Mouse (Mus musculus) stomach, embryonic 16.5 days (tissue): ENCODE results near the gene Ctf2. TPM values are rescaled to one million over a fixed set of nuclear protein-coding genes. Genes with fewer than 3 reads are reported as not detected.

ENCODE experiments used
- ATAC-seq: fragments of 200-750 bp; cut with Nextera tagmentation; 2 replicates; pipeline ENCODE4 v1.8.0; 2017; ENCODE audit warnings: moderate number of reproducible peaks, moderate TSS enrichment; ENCODE audit not compliant: insufficient read depth, low FRiP score
- H3K27ac ChIP-seq: fragments of 300-500 bp; sonication (generic); 2 replicates; pipeline ENCODE4 v1.5.1; 2014; ENCODE audit warnings: low read length
- H3K27me3 ChIP-seq: fragments of 300-500 bp; sonication (generic); 2 replicates; pipeline ENCODE4 v1.6.1; 2014; ENCODE audit warnings: low read length, control low read depth, mixed read lengths; ENCODE audit not compliant: control insufficient read depth, insufficient read depth
- H3K36me3 ChIP-seq: fragments of 300-500 bp; sonication (generic); 2 replicates; pipeline ENCODE4 v1.6.1; 2014; ENCODE audit warnings: low read length; ENCODE audit not compliant: control insufficient read depth, insufficient read depth
- H3K4me1 ChIP-seq: fragments of 300-500 bp; sonication (generic); 2 replicates; pipeline ENCODE4 v1.6.1; 2014; ENCODE audit warnings: low read length, control low read depth, mixed read lengths; ENCODE audit not compliant: control insufficient read depth, insufficient read depth
- H3K4me2 ChIP-seq: fragments of 300-500 bp; sonication (generic); 2 replicates; pipeline ENCODE4 v1.6.1; 2014; ENCODE audit warnings: low read depth, low read length, mixed read lengths
- H3K4me3 ChIP-seq: fragments of 300-500 bp; sonication (generic); replicated peaks from 2 replicates; pipeline ENCODE4 v1.5.1; 2014; ENCODE audit warnings: mild to moderate bottlenecking, low read length
- H3K9ac ChIP-seq: fragments of 300-500 bp; sonication (generic); 2 replicates; pipeline ENCODE4 v1.6.1; 2014; ENCODE audit warnings: low read length
- H3K9me3 ChIP-seq: fragments of 300-500 bp; sonication (generic); replicated peaks from 2 replicates; pipeline ENCODE4 v1.6.1; 2016; ENCODE audit warnings: low read length, control low read depth; ENCODE audit not compliant: control insufficient read depth
- WGBS: fragments of 180-500 bp; shearing (Covaris S2); extraction: QIAGEN DNeasy Blood & Tissue Kit; methylation state at CpG from one replicate; pipeline ENCODE4 v1.1.7; 2014; 5-methylcytosine and 5-hydroxymethylcytosine counted together
- polyA plus RNA-seq: library from polyadenylated mRNA; unstranded; fragments of >200 nt; fragmentation: Nextera tagmentation; extraction: Ambion mirVana; gene quantifications from 2 replicates; pipeline ENCODE4 v1.2.1, GENCODE M21; 2015

Ctf2 gene
- polyA plus RNA-seq, 1 experiment from 2014 or later: 0.22 TPM

GRCm38 (mm10) chr7:127681888-127682553 is 49.9 kb downstream of the Ctf2 start:
- Histone ChIP-seq H3K4me1 (peaks cover 9% of the 10 kb centered on the region; the same call in 1 of the 2 replicates), H3K4me3 (no peak overlapping the region), H3K9me3 (no peaks in the 10 kb centered on the region), H3K9ac (no peak overlapping the region), H3K4me2 (no peak overlapping the region), H3K36me3 (no peaks in the 10 kb centered on the region), H3K27me3 (no peaks in the 10 kb centered on the region), H3K27ac (no peak overlapping the region)
- 70% methylated on average over 8 of the region's 8 CpGs for WGBS
- no peak for ATAC-seq

GRCm38 (mm10) chr7:127680541-127680940 is 51.4 kb downstream of the Ctf2 start:
- H3K27me3 ChIP-seq: no peaks in the 10 kb centered on the region
- ATAC-seq: no peak
- H3K9me3 ChIP-seq: no peaks in the 10 kb centered on the region
- H3K4me2 ChIP-seq: no peak overlapping the region
- no peak overlapping the region for H3K4me3 ChIP-seq
- no peak overlapping the region for H3K9ac ChIP-seq
- H3K27ac ChIP-seq: no peak overlapping the region
- H3K36me3 ChIP-seq: no peaks in the 10 kb centered on the region
- 86% methylated on average over 13 of the region's 13 CpGs for WGBS
- peaks cover 2% of the 10 kb centered on the region; the same call in 1 of the 2 replicates for H3K4me1 ChIP-seq

GRCm38 (mm10) chr7:127678811-127679210 is 53.2 kb downstream of the Ctf2 start:
- H3K27me3 ChIP-seq: no peaks in the 10 kb centered on the region
- 75% methylated on average over 2 of the region's 2 CpGs for WGBS
- H3K4me2 ChIP-seq: no peak overlapping the region
- H3K36me3 ChIP-seq: no peaks in the 10 kb centered on the region
- H3K27ac ChIP-seq: no peak overlapping the region
- no peak overlapping the region for H3K4me3 ChIP-seq
- peak overlapping the region; percentile 26; the same call in 1 of the 2 replicates for H3K9ac ChIP-seq
- no peaks in the 10 kb centered on the region for H3K9me3 ChIP-seq
- H3K4me1 ChIP-seq: 0 out of 2 replicates have a peak, but pooled peaks cover 2% of the 10 kb centered on the region
- ATAC-seq: no peak

- no peak overlapping the region for H3K27ac ChIP-seq
- no peak overlapping the region for H3K9ac ChIP-seq
- H3K4me2 ChIP-seq: no peak overlapping the region
- no peaks in the 10 kb centered on the region for H3K27me3 ChIP-seq
- WGBS: 85% methylated on average over 4 of the region's 4 CpGs
- H3K4me1 ChIP-seq: 0 out of 2 replicates have a peak, but pooled peaks cover 2% of the 10 kb centered on the region
- no peaks in the 10 kb centered on the region for H3K36me3 ChIP-seq
- H3K9me3 ChIP-seq: no peaks in the 10 kb centered on the region
- ATAC-seq: no peak
- no peak overlapping the region for H3K4me3 ChIP-seq
Measured at GRCm38 (mm10) chr7:127677609-127678008, 54.4 kb downstream of the Ctf2 start.

GRCm38 (mm10) chr7:127677077-127677476 is 54.9 kb downstream of the Ctf2 start:
- Histone ChIP-seq H3K36me3 (no peaks in the 10 kb centered on the region), H3K27me3 (no peaks in the 10 kb centered on the region), H3K9ac (no peak overlapping the region), H3K4me3 (no peak overlapping the region), H3K4me1 (0 out of 2 replicates have a peak, but pooled peaks cover 2% of the 10 kb centered on the region), H3K27ac (no peak overlapping the region), H3K4me2 (no peak overlapping the region), H3K9me3 (no peaks in the 10 kb centered on the region)
- no peak for ATAC-seq
- 65% methylated on average over 6 of the region's 6 CpGs for WGBS

GRCm38 (mm10) chr7:127675391-127675811 is 56.6 kb downstream of the Ctf2 start:
- Histone ChIP-seq H3K4me3 (no peak overlapping the region), H3K4me2 (no peak overlapping the region), H3K27ac (peak overlapping the region; percentile 15; the same call in 1 of the 2 replicates), H3K27me3 (no peaks in the 10 kb centered on the region), H3K9me3 (no peaks in the 10 kb centered on the region), H3K4me1 (0 out of 2 replicates have a peak, but pooled peaks cover 2% of the 10 kb centered on the region), H3K36me3 (no peaks in the 10 kb centered on the region), H3K9ac (no peak overlapping the region)
- ATAC-seq: peak; percentile 68; the same call in 1 of the 2 replicates
- WGBS: 72% methylated on average over 9 of the region's 9 CpGs

- H3K36me3 ChIP-seq: no peaks in the 10 kb centered on the region
- H3K4me1 ChIP-seq: 0 out of 2 replicates have a peak, but pooled peaks cover 2% of the 10 kb centered on the region
- WGBS: under 1% methylated on average over 5 of the region's 5 CpGs
- no peak overlapping the region for H3K9ac ChIP-seq
- H3K27ac ChIP-seq: peak overlapping the region; percentile 15; the same call in 1 of the 2 replicates
- H3K4me2 ChIP-seq: no peak overlapping the region
- H3K9me3 ChIP-seq: no peaks in the 10 kb centered on the region
- ATAC-seq: peak; percentile 80
- H3K4me3 ChIP-seq: no peak overlapping the region
- no peaks in the 10 kb centered on the region for H3K27me3 ChIP-seq
Measured at GRCm38 (mm10) chr7:127674977-127675376, 57.0 kb downstream of the Ctf2 start.

GRCm38 (mm10) chr7:127672776-127673175 is 59.2 kb downstream of the Ctf2 start:
- Histone ChIP-seq H3K27me3 (no peaks in the 10 kb centered on the region), H3K4me2 (no peak overlapping the region), H3K9me3 (no peaks in the 10 kb centered on the region), H3K36me3 (no peaks in the 10 kb centered on the region), H3K4me1 (0 out of 2 replicates have a peak, but pooled peaks cover 2% of the 10 kb centered on the region), H3K4me3 (no peak overlapping the region), H3K27ac (no peak overlapping the region), H3K9ac (no peak overlapping the region)
- 60% methylated on average over 4 of the region's 4 CpGs for WGBS
- ATAC-seq: no peak

- no peak for ATAC-seq
- H3K4me3 ChIP-seq: no peak overlapping the region
- H3K4me1 ChIP-seq: 0 out of 2 replicates have a peak, but pooled peaks cover 2% of the 10 kb centered on the region
- H3K9ac ChIP-seq: no peak overlapping the region
- no peaks in the 10 kb centered on the region for H3K36me3 ChIP-seq
- 51% methylated on average over 11 of the region's 11 CpGs for WGBS
- H3K27me3 ChIP-seq: no peaks in the 10 kb centered on the region
- H3K9me3 ChIP-seq: no peaks in the 10 kb centered on the region
- no peak overlapping the region for H3K27ac ChIP-seq
- H3K4me2 ChIP-seq: no peak overlapping the region
Measured at GRCm38 (mm10) chr7:127671880-127672774, 59.8 kb downstream of the Ctf2 start.
